Mouse (Mus musculus) heart, postnatal 0 days (tissue): ENCODE measurements at regions not wholly inside any gene's neighbourhood (a gene's known extent, or its start where the extent isn't known, plus 50 kb on each side); places are given as distances from the start of the nearest gene placed in this dataset.
"Not testable (repeated sequence)": the region's sequence is repeated elsewhere in the genome, so short reads cannot be mapped to it uniquely, and the experiment has no call there.

ENCODE experiments used
- ATAC-seq: fragments of 200-750 bp; cut with Nextera tagmentation; 2 replicates; pipeline ENCODE4 v1.8.0; 2017; ENCODE audit warnings: low read depth, moderate number of reproducible peaks, moderate library complexity; ENCODE audit not compliant: insufficient read depth
- DNase-seq: peaks from one replicate; pipeline ENCODE4 v3.0.0-alpha.2; 2016; ENCODE audit warnings: low spot score
- H3K27ac ChIP-seq: fragments of 300-500 bp; sonication (generic); 2 replicates; pipeline ENCODE4 v1.5.1; 2014; ENCODE audit warnings: low read depth, mild to moderate bottlenecking
- H3K27me3 ChIP-seq: fragments of 300-500 bp; sonication (generic); 2 replicates; pipeline ENCODE4 v1.6.1; 2014; ENCODE audit warnings: low read length, mixed read lengths; ENCODE audit not compliant: control insufficient read depth, insufficient read depth
- H3K36me3 ChIP-seq: fragments of 300-500 bp; sonication (generic); replicated peaks from 2 replicates; pipeline ENCODE4 v1.6.1; 2014; ENCODE audit warnings: low read length, mixed read lengths; ENCODE audit not compliant: control insufficient read depth, insufficient read depth
- H3K4me1 ChIP-seq: fragments of 300-500 bp; sonication (generic); 2 replicates; pipeline ENCODE4 v1.6.1; 2014; ENCODE audit warnings: antibody characterized with exemption; ENCODE audit not compliant: control insufficient read depth, insufficient read depth
- H3K4me2 ChIP-seq: fragments of 300-500 bp; sonication (generic); 2 replicates; pipeline ENCODE4 v1.6.1; 2014; ENCODE audit warnings: low read depth, mild to moderate bottlenecking, low read length, moderate library complexity
- H3K4me3 ChIP-seq: fragments of 300-500 bp; sonication (generic); 2 replicates; pipeline ENCODE4 v1.5.1; 2014; ENCODE audit warnings: low read depth, low read length
- H3K9ac ChIP-seq: fragments of 300-500 bp; sonication (generic); replicated peaks from 2 replicates; pipeline ENCODE4 v1.6.1; 2014; ENCODE audit warnings: low read depth, low read length, mixed read lengths
- H3K9me3 ChIP-seq: fragments of 300-500 bp; sonication (generic); replicated peaks from 2 replicates; pipeline ENCODE4 v1.6.1; 2016; ENCODE audit warnings: low read length; ENCODE audit not compliant: control insufficient read depth
- CTCF ChIP-seq: IDR thresholded peaks from 2 replicates; pipeline ENCODE4 v1.5.1; 2016; ENCODE audit warnings: antibody characterized with exemption, control low read depth, low read depth
- EP300 ChIP-seq: IDR thresholded peaks from 2 replicates; pipeline ENCODE4 v1.6.1; 2016; ENCODE audit warnings: antibody characterized with exemption, low read depth
- WGBS: fragments of 180-500 bp; shearing (Covaris S2); extraction: QIAGEN DNeasy Blood & Tissue Kit; methylation state at CpG from one replicate; pipeline ENCODE4 v1.1.7; 2014; 5-methylcytosine and 5-hydroxymethylcytosine counted together

DNA sequence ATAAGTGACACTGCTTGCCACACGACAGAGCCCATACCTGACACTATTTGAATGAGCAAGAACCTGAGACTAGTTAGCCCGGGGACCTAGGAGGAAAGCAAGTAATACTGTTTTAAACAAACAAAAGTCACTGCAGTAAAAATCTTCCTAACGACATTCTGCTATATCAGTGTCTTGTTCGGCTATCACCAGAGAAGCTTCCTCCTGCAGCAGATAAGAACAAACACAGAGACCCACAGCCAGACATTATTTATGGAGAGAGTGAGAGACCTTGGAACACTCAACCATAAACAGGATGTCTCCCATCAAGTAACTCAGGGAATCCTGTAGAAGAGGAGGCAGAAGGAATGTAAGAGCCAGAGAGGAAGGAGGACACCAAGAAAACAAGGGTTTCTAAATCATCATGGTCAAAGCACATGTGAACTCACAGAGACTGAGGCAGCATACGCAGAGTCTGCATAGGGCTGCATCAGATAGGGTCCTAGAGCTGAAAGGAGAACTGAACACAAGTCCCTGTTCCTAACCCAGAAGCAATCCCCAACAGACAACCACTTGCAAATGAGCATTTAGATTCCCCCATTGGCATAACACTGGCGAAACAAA lies 178.5 kb downstream of the Rab10 start:
- 56% methylated on average over 6 of the region's 6 CpGs for WGBS
- not testable (repeated sequence) for H3K27me3 ChIP-seq, H3K4me1 ChIP-seq, H3K9ac ChIP-seq, H3K4me2 ChIP-seq, DNase-seq, ATAC-seq, H3K4me3 ChIP-seq, H3K9me3 ChIP-seq, H3K36me3 ChIP-seq, H3K27ac ChIP-seq

DNA sequence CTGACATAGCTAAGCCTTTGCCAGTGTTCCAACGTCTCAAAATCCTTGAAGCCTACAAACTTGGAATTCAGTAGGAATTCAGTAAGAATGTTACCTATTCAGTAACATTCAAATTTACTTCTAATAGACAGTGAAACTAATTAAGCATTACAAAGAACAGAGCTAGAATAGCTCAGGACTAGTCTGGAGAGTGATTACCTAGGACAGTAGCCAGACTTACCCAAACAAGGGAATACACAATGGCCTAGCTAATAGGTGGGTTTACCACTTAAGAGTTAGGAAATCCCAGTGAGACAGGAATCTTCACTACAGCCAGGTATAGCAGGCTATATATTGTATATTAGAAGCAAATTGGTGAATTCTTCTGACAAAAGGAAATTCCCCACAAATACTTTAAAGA lies 182.4 kb downstream of the Rab10 start:
- not testable (repeated sequence) for ATAC-seq, H3K9ac ChIP-seq, H3K27ac ChIP-seq, H3K9me3 ChIP-seq, H3K4me2 ChIP-seq, H3K27me3 ChIP-seq, DNase-seq, H3K4me3 ChIP-seq, H3K4me1 ChIP-seq, H3K36me3 ChIP-seq
- WGBS, result 73% methylated on average over 1 of the region's 1 CpGs

- no peaks in the 10 kb centered on the region for H3K4me1 ChIP-seq
- ATAC-seq (no peak), DNase-seq (no peak)
- H3K36me3 ChIP-seq, result no peaks in the 10 kb centered on the region
- H3K9ac ChIP-seq, result no peak overlapping the region
- H3K4me3 ChIP-seq, result no peak overlapping the region
- no peak overlapping the region for H3K4me2 ChIP-seq
- no peak overlapping the region for H3K27ac ChIP-seq
- no peaks in the 10 kb centered on the region for H3K9me3 ChIP-seq
- TF ChIP-seq EP300, result no peak
- TF ChIP-seq CTCF, result no peak
- 33% methylated on average over 1 of the region's 1 CpGs for WGBS
- no peaks in the 10 kb centered on the region for H3K27me3 ChIP-seq
These were observed 185.7 kb downstream of the Rab10 start for GRCm38 (mm10) chr12:3124036-3124435.

DNA sequence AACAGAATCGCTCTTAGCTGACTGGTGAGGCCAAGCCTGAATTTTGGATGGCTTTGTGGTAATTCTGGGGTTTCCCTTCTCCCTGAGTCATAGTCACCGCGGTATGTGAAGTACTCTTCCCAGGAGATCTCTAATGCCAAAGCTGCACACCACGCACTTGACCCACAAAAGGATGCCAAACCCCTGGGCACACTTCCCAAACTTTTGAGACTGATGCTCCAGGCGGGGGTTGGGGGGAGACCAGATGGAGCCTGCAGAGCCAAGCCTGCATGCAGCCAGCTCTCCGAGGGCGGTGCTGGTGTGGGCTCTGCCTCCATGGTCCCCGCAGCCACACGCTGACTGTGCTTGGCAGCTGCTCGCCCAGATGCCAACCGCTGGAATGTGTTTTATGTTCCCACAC lies 199.2 kb downstream of the Rab10 start:
- H3K36me3 ChIP-seq, H3K27ac ChIP-seq, H3K4me1 ChIP-seq, H3K9ac ChIP-seq, H3K4me3 ChIP-seq, H3K9me3 ChIP-seq, H3K4me2 ChIP-seq, H3K27me3 ChIP-seq, ATAC-seq, DNase-seq: not testable (repeated sequence)
- WGBS, result 70% methylated on average over 11 of the region's 11 CpGs

GRCm38 (mm10) chr12:3109671-3110070 lies 200.1 kb downstream of the Rab10 start:
- 79% methylated on average over 5 of the region's 5 CpGs for WGBS
- not testable (repeated sequence) for ATAC-seq, H3K9me3 ChIP-seq, H3K4me2 ChIP-seq, H3K4me1 ChIP-seq, H3K36me3 ChIP-seq, H3K27me3 ChIP-seq, H3K4me3 ChIP-seq, DNase-seq, H3K27ac ChIP-seq, H3K9ac ChIP-seq

DNA sequence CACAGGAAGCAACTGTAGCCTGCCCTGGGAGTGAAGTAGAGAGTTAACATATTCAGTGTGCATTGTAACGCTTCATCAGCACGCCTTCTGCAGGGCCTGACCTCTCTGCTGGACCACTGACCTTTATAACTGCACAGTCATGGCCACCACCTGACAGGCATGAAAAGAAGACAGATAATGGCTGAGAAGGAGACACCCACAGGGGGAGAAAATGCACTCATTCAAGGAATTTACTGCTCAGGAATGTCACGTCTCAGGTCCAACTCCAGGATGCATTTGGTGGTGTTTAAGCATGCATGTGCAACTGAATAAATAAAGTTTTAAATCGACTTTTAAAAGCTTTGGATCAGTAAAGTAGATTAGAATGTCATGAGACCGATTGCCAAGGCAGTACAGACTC lies 207.8 kb downstream of the Rab10 start:
- H3K9ac ChIP-seq, H3K4me3 ChIP-seq, ATAC-seq, H3K4me2 ChIP-seq, DNase-seq, H3K36me3 ChIP-seq, H3K27ac ChIP-seq, H3K9me3 ChIP-seq, H3K4me1 ChIP-seq, H3K27me3 ChIP-seq: not testable (repeated sequence)
- 59% methylated on average over 5 of the region's 5 CpGs for WGBS
